Mouse (Mus musculus): Measurements from ENCODE around the gene Gm525.
A peak's percentile ranks its signal among the peaks of the same experiment; 100 is the strongest.
"Not testable (repeated sequence)": the region's sequence is repeated elsewhere in the genome, so short reads cannot be mapped to it uniquely, and the experiment has no call there.

The Gm525 gene

GRCm38 (mm10) chr11:89064312-89064711 is 9.3 kb upstream of the Gm525 start:
- no peak for DNase-seq

GRCm38 (mm10) chr11:89065297-89065696 is 8.3 kb upstream of the Gm525 start:
- DNase-seq = no peak

- no peak for DNase-seq
Observed at GRCm38 (mm10) chr11:89066126-89066525, 7.5 kb upstream of the Gm525 start.

GRCm38 (mm10) chr11:89066750-89067149 is 6.9 kb upstream of the Gm525 start, which contains the start of gene Dgke:
Dgke (minus strand) TSS chr11:89066850.
- no peak for DNase-seq

- no peak for DNase-seq
Observed at GRCm38 (mm10) chr11:89067301-89067822, 6.3 kb upstream of the Gm525 start.

- no peak for DNase-seq
Observed at GRCm38 (mm10) chr11:89067871-89068490, 5.7 kb upstream of the Gm525 start.

- no peak for DNase-seq
Observed at GRCm38 (mm10) chr11:89068649-89069048, 5.0 kb upstream of the Gm525 start.

- peak; percentile 47 for DNase-seq
Observed at GRCm38 (mm10) chr11:89069303-89069702, 4.3 kb upstream of the Gm525 start.

- DNase-seq = no peak
Observed at GRCm38 (mm10) chr11:89071522-89071921, 2.1 kb upstream of the Gm525 start.

- DNase-seq = no peak
Observed at GRCm38 (mm10) chr11:89074783-89075413, 1.3 kb downstream of the Gm525 start.

- no peak for DNase-seq
Observed at GRCm38 (mm10) chr11:89076370-89076821, 2.8 kb downstream of the Gm525 start.

GRCm38 (mm10) chr11:89077601-89078000 is 4.0 kb downstream of the Gm525 start:
- DNase-seq = no peak

GRCm38 (mm10) chr11:89078305-89078704 is 4.7 kb downstream of the Gm525 start:
- no peak for DNase-seq

- DNase-seq = peak; percentile 87
Observed at GRCm38 (mm10) chr11:89078996-89079680, 5.5 kb downstream of the Gm525 start.

GRCm38 (mm10) chr11:89081906-89082305 is 8.3 kb downstream of the Gm525 start:
- not testable (repeated sequence) for DNase-seq

- not testable (repeated sequence) for DNase-seq
Observed at GRCm38 (mm10) chr11:89082691-89083090, 9.1 kb downstream of the Gm525 start.

GRCm38 (mm10) chr11:89084601-89085000 is 11.0 kb downstream of the Gm525 start:
- DNase-seq = peak; percentile 34

GRCm38 (mm10) chr11:89086208-89086809 is 12.7 kb downstream of the Gm525 start:
- DNase-seq = no peak

- no peak for DNase-seq
Observed at GRCm38 (mm10) chr11:89088754-89089153, 15.1 kb downstream of the Gm525 start.

- DNase-seq = not testable (repeated sequence)
Observed at GRCm38 (mm10) chr11:89090359-89090758, 16.7 kb downstream of the Gm525 start.

- DNase-seq = no peak
Observed at GRCm38 (mm10) chr11:89092714-89093113, 19.1 kb downstream of the Gm525 start.

- no peak for DNase-seq
Observed at GRCm38 (mm10) chr11:89095306-89095705, 21.7 kb downstream of the Gm525 start.

GRCm38 (mm10) chr11:89097292-89097691 is 23.7 kb downstream of the Gm525 start:
- DNase-seq = not testable (repeated sequence)

Measured in cerebellum, adult 11 months (tissue).